Mouse (Mus musculus) heart, postnatal 25 days (tissue): ENCODE measurements at regions not wholly inside any gene's neighbourhood (a gene's known extent, or its start where the extent isn't known, plus 50 kb on each side); places are given as distances from the start of the nearest gene placed in this dataset.

Source experiments
- DNase-seq: peaks from one replicate; pipeline ENCODE4 v3.0.0; 2022; ENCODE audit warnings: low spot score
- intact Hi-C: fragments of 180-260 bp; cut with DNase I; formaldehyde crosslinking; loops from one replicate; pipeline ENCODE4 v1.15.1; 2025

GRCm38 (mm10) chr7:145135971-145136370 is 71.9 kb downstream of the 1810010D01Rik start:
- DNase-seq = no peak
- intact Hi-C loops = no loop called here

DNA sequence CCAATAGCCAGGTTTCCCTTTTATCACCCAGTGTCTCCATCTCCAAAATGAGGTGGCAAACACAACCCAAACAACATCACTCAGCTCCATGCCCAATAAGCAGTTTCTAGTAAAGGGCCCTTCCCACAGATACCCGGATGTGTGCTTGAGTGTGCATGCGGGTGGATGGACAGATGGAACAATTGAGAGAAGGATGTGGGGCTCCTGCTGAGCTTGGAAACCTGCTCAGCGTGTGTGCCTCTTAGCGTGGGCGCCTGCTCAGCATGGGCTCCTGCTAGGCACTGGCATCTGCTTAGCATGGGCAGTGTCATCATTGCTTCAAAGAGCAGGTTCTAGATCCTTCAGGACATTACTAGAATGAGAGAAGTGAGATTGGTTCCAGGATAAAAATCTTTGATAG is 75.4 kb downstream of the 1810010D01Rik start:
- intact Hi-C loops = no loop called here
- DNase-seq = no peak

DNA sequence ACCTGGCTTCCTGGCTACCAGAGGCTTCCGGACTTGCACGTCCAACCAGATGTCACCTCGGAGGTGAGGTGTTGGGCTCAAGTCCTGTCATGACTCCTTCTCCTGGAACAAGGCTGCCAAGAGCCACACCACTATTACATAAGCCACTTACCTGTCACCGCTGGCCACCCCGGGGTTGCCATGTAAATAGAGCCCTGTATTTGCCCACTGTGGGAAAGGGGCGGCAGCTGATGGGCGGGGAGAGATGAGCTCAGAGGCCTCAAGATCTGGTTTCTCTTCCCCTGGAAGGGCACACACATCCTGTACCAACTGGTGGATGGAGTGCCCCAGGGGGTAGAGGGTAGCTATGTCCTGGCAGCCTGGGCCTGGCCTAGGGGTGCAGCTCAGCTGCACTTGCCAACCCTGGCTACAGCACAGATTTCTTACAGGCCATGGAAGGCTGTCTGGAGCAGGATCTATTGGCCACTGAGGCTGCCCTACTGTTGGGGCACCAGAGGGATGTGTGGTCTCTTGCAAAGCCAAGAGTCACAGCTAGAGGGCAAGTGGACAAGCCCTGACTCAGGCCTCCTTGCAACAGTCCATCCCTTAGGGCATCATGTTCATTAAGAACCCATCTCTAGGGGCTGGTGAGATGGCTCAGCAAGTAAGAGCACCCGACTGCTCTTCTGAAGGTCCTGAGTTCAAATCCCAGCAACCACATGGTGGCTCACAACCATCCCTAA is 76.3 kb downstream of the 1810010D01Rik start:
- intact Hi-C loops = no loop called here
- DNase-seq = no peak

DNA sequence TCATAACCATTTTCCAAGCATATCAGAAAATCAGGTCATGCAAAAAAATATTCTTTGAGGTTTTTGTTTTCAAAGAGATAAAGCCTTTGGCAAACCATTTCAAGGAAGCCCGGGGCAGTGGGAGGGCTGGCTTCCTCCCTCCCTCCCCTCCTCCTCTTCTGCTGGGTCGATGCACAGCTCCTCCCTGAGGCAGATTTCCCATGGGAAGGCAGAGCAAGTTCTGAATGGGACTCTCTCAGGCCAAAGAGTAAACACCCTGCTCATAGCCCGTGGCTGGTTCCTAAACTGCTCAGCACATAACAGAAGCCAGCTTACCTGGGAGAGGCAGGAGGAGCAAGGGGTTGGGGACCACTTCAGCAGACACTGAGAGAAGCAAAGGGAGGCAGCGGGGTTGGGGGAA is 77.9 kb downstream of the 1810010D01Rik start:
- intact Hi-C loops = no loop called here
- DNase-seq = no peak

DNA sequence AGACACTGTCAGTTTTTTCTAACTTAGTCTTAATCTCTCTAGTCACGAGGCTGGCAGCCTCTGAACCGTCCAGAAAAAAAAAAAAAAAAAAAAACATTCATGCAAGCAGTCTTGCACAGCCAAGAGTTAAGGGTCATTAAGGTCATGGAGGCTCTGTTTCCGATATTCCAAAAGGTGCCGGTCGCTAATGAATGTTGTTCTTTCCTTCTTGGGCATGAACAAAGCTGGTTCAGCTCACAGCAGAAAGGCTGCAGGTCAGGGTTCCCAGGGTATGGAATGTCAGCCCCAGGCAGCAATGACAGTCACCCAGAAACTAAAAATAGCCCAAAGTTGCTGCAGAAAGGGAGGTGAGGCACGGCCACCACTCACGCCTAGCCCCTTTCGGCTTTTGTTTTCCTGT is 80.3 kb downstream of the 1810010D01Rik start:
- intact Hi-C loops = no loop called here
- DNase-seq = no peak

- intact Hi-C loops = no loop called here
- no peak for DNase-seq
Measured at GRCm38 (mm10) chr7:145127180-145127579, 80.7 kb downstream of the 1810010D01Rik start.

GRCm38 (mm10) chr7:145123996-145124601 is 83.8 kb downstream of the 1810010D01Rik start:
- intact Hi-C loops = no loop called here
- no peak for DNase-seq

- intact Hi-C loops = no loop called here
- no peak for DNase-seq
Measured at GRCm38 (mm10) chr7:145122471-145122870, 85.4 kb downstream of the 1810010D01Rik start.

- intact Hi-C loops = no loop called here
- no peak for DNase-seq
Measured at GRCm38 (mm10) chr7:145118406-145118805, 89.5 kb downstream of the 1810010D01Rik start.

GRCm38 (mm10) chr7:145114660-145115059 is 93.3 kb downstream of the 1810010D01Rik start:
- intact Hi-C loops = loop anchor here (5.0 kb wide), 2 partner anchors 83 to 128 kb away; no protein-coding TSS in a partner anchor
- DNase-seq = no peak

GRCm38 (mm10) chr7:145114145-145114544 is 93.8 kb downstream of the 1810010D01Rik start:
- DNase-seq = no peak

GRCm38 (mm10) chr7:145112887-145113531 is 94.9 kb downstream of the 1810010D01Rik start:
- DNase-seq = no peak
- intact Hi-C loops = loop anchor here (5.0 kb wide), 2 partner anchors 84 to 129 kb away; no protein-coding TSS in a partner anchor

More at GRCm38 (mm10) chr7:145114145-145114544, 93.8 kb downstream of the 1810010D01Rik start:
- intact Hi-C loops = loop anchor here (5.0 kb wide), 2 partner anchors 83 to 128 kb away; no protein-coding TSS in a partner anchor

GRCm38 (mm10) chr7:145112146-145112830 is 95.6 kb downstream of the 1810010D01Rik start:
- intact Hi-C loops = loop anchor here (5.0 kb wide), 2 partner anchors 85 to 130 kb away; no protein-coding TSS in a partner anchor
- no peak for DNase-seq

DNA sequence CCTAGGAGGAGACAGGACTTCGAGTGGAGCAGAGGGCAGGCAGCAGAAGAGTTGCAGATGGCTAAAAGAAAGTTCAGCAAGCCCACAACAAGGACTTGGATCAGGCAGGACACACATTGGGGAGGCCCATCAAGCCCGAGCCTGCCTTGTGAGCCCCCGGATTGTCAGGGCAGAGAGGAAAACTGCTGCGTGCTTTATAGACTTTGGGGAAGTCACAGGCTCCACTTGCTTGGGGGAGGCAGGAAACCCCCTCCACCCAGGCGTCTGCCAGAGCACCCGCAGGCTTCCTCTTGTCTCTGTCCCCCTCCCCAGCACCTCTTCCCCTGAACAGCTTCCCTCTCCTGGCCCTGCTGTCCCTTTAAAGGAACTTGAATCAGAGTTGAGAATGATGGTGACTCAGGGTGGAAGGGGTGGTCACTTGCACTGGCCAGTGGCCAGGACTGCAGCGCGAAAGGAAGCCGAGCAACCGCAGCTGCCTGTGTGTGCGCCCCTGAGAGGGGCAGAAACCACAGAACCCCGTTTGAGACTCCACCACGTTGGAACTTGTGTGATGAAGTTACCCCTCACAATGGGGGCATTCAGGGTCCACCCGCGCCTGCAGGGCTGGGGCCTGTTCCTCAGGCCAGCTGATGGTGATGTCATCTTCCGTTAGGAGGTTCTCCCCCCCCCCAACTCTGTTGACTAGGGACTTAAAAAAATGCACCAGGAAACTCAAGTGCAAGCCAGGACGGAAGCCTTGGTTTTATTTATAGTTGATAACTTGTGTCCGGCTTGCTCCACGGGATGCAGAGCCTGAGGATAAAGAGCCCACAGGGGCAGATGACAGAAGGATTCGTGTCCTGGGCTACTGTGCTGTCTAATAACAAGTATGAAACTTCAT is 96.4 kb downstream of the 1810010D01Rik start:
- DNase-seq = peak; percentile 84
- intact Hi-C loops = loop anchor here (2.0 to 5.0 kb wide), 4 partner anchors 85 to 173 kb away; partner anchors contain the start of gene Ccnd1

DNA sequence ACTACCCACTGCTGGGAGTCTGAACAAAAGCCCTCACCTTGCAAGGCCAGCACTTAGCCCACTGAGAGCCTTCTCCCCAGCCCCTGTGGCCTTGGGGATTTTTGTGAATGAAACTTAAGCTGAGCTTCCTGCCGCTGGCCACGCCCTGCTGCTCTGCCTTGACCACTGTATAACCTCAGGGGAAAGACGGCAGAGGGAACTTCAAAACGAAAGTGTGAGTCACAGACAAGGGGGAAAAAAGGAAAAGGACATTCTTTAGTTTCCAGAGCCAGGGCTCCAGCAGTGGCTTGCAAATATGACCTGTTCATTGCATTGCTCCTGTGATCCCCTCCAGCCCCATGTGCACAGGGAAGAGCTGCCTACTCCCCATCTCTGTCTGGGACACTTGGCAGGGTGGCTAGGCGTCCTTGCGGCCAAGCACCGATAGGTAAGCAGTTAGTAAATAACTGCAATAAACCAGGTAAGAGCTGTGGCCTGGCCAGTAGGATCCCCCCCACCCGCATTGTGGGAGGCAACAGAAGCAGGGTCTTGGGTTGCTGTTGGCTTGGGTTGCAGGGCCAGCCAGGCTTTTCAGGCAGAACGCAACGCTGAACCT is 97.2 kb downstream of the 1810010D01Rik start:
- peak; percentile 68 for DNase-seq
- intact Hi-C loops = loop anchor here (2.0 to 5.0 kb wide), 4 partner anchors 84 to 172 kb away; partner anchors contain the start of gene Ccnd1

- intact Hi-C loops = loop anchor here (2.0 to 5.0 kb wide), 4 partner anchors 83 to 171 kb away; partner anchors contain the start of gene Ccnd1
- DNase-seq = no peak
Measured at GRCm38 (mm10) chr7:145110028-145110427, 97.9 kb downstream of the 1810010D01Rik start.

GRCm38 (mm10) chr7:145109471-145109870 is 98.4 kb downstream of the 1810010D01Rik start:
- DNase-seq = no peak
- intact Hi-C loops = no loop called here

DNA sequence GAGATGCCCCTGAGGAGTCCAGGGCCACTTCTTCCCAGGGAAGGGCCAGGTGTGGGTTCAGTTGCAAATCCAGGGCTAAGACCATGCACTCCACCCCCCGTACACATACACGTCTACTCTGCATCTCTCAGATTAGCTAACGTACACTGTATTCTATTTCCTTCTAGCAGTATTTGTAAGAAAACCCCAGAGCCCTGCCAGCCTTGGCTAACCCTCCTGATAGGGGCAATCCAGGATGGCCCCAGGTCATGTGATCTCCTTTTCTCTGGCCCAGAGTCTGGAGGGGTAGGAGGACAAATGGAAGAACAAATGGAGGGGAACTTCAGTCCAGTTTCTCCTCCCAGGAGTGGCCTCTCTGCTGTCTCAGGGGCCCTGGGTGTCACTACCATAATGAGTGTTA is 98.9 kb downstream of the 1810010D01Rik start:
- intact Hi-C loops = no loop called here
- DNase-seq = no peak
